Mouse (Mus musculus) spleen, adult 2 months (tissue): ENCODE results near the gene Cebpzos. TPM values are rescaled to one million over a fixed set of nuclear protein-coding genes. Genes with fewer than 3 reads are reported as not detected.

Experiments
- DNase-seq, 2 experiments: peaks; one replicate each; pipeline versions ENCODE4 v3.0.0 to v3.0.0-alpha.2; 2012 to 2021; ENCODE audit warnings: low spot score in 2 of 2, low read depth in 1 of 2
- H3K27ac ChIP-seq: fragments of 200-500 bp; 2 replicates; pipeline ENCODE4 v1.5.1; 2012; ENCODE audit warnings: low read length, inconsistent platforms; ENCODE audit not compliant: insufficient read depth
- H3K27me3 ChIP-seq: fragments of 200-500 bp; 2 replicates; pipeline ENCODE4 v1.6.1; 2012; ENCODE audit warnings: mild to moderate bottlenecking, moderate library complexity, low read length, inconsistent platforms; ENCODE audit not compliant: control insufficient read depth, insufficient read depth
- H3K36me3 ChIP-seq: fragments of 200-500 bp; 2 replicates; pipeline ENCODE4 v1.6.1; 2012; ENCODE audit warnings: mild to moderate bottlenecking, low read length, inconsistent platforms; ENCODE audit not compliant: control insufficient read depth, insufficient read depth
- H3K4me1 ChIP-seq: fragments of 200-500 bp; 2 replicates; pipeline ENCODE4 v1.6.1; 2011; ENCODE audit warnings: inconsistent platforms; ENCODE audit not compliant: control insufficient read depth, insufficient read depth, insufficient read length
- H3K4me3 ChIP-seq: fragments of 200-500 bp; 2 replicates; pipeline ENCODE4 v1.5.1; 2011; ENCODE audit warnings: mild to moderate bottlenecking, inconsistent platforms; ENCODE audit not compliant: insufficient read depth, insufficient read length; ENCODE audit errors: extremely low read depth
- CTCF ChIP-seq: fragments of 200-500 bp; IDR thresholded peaks from 2 replicates; pipeline ENCODE4 v1.5.1; 2011; ENCODE audit warnings: mild to moderate bottlenecking, inconsistent platforms; ENCODE audit not compliant: insufficient read depth, insufficient read length, insufficient replicate concordance; ENCODE audit errors: extremely low read depth
- POLR2A ChIP-seq: fragments of 200-500 bp; IDR thresholded peaks from 2 replicates; pipeline ENCODE4 v1.6.1; 2011; ENCODE audit warnings: low read depth, low read length, inconsistent platforms
- WGBS: fragments of 180-500 bp; shearing (Covaris S2); methylation state at CpG from one replicate; pipeline ENCODE4 v1.1.7; 2018; 5-methylcytosine and 5-hydroxymethylcytosine counted together
- polyA plus RNA-seq: library from polyadenylated mRNA; depleted of rRNA; stranded (reverse); fragments of >200 nt; gene quantifications from 2 replicates; pipeline ENCODE4 v1.2.3, GENCODE M21; 2012; rRNA removed

Gene Cebpzos
- polyA plus RNA-seq, 1 experiment = 2.4 TPM

DNA sequence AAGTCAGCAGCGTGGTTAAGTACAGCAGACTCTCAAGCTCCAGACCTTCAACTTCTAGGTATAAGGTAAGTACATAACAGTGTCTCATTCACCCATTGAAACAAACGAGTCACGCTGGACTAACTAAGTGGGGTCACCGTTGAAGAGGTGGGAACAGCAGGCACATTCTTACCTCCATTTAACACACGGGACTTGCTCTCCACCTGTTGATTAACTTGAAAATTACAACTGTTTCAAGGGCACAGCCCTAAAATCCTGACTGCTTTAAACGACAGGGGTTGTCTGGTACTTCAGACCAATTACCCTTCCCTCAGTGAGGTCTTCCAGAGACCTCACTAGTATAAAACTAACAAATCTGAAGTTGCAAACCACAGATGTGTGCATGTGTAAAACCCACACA is 43.2 kb downstream of the Cebpzos start:
- no peaks in the 10 kb centered on the region for H3K27me3 ChIP-seq
- H3K36me3 ChIP-seq = peaks cover 7% of the 10 kb centered on the region; the same call in 1 of the 2 replicates
- H3K27ac ChIP-seq = no peak overlapping the region
- TF ChIP-seq CTCF (no peak), POLR2A (no peak)
- H3K4me3 ChIP-seq = no peak overlapping the region
- 82% methylated on average over 6 of the region's 6 CpGs for WGBS
- DNase-seq = no peak
- no peaks in the 10 kb centered on the region for H3K4me1 ChIP-seq

DNA sequence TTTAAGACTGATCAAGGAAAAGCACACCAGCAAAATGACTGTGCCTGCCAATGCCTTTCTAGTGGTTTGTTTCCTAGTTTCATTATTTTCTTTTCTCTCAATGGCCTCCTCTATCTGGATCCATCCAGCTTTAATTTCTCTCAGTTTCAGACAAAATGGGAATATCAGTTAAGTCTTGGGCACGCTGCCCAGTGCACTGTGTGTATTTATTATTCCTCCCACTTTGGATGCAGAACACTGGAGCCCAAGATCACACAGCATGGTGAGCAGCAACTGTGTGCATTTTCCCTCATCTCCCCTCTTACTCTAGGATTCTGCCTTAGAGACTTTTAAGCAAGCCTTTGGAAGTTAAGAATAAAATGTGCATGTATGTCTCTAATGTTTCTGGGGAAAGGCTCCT is 48.1 kb downstream of the Cebpzos start:
- H3K36me3 ChIP-seq = peaks cover 9% of the 10 kb centered on the region; the same call in 1 of the 2 replicates
- WGBS = 100% methylated on average over 1 of the region's 1 CpGs
- no peaks in the 10 kb centered on the region for H3K4me1 ChIP-seq
- no peak overlapping the region for H3K27ac ChIP-seq
- no peak for DNase-seq
- no peak for TF ChIP-seq POLR2A
- TF ChIP-seq CTCF = no peak
- H3K27me3 ChIP-seq = no peaks in the 10 kb centered on the region
- H3K4me3 ChIP-seq = no peak overlapping the region

DNA sequence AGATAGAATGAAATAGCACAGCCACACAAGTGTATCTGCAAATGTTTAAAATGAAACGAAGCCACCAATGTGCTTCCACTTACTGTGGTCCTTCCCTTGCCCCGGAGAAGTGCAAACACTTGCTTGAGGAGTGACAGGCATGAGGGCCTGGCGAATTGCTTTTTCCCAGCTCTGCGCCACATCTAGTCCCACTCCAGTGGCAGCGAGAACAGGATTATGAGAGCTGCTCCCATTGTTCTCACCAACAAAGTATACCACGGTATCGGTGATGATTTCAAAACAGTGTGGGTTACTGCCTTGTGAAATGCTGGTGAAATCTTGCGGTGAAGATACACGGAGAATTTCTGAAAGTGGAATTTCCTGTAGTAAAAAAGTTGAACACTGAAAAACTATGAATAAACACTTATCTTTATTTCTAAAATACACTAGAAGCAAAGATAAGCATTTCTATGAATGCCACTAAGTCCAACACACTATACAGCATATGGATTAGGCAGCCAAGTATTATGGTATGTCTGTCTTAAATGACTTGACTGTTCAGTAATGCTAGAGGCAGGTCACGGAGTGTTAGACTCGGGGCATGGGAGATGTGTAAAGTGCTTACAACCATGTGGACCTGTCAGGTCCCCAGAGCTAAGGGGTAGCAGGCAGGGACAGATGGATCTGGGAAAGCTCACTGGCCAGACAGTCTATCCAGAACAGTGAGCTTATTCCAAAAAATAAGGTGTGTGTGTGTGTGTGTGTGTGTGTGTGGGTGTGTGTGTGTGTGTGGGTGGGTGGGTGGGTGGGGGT is 50.0 kb downstream of the Cebpzos start:
- Histone ChIP-seq H3K27me3 (no peaks in the 10 kb centered on the region), H3K4me1 (no peaks in the 10 kb centered on the region), H3K27ac (no peak overlapping the region), H3K36me3 (peaks cover 12% of the 10 kb centered on the region), H3K4me3 (no peak overlapping the region)
- TF ChIP-seq CTCF (no peak), POLR2A (no peak)
- DNase-seq = no peak
- WGBS = 90% methylated on average over 11 of the region's 11 CpGs

DNA sequence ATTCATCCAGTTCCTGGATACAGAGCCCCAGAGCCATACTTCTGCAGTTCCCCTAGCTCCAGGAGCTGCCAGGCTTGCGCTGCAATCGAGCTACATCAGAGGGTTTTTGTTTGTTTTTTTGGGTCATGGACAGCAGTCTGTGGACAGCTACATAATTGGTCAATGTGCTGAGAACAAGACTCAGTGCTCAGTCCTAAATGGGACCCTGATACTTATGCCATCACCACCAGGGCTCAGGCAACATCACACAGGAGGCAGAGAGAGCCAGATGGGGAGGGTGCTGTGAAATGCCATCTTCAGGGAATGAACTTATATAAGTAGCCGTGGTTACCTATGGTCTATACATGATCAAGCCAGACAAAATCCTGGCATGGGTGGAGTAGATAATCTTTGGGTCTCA is 52.2 kb downstream of the Cebpzos start:
- TF ChIP-seq CTCF (no peak), POLR2A (no peak)

More for the DNA sequence above, 52.2 kb downstream of the Cebpzos start:
- no peak for DNase-seq
- peaks cover 15% of the 10 kb centered on the region for H3K36me3 ChIP-seq
- no peaks in the 10 kb centered on the region for H3K27me3 ChIP-seq
- 88% methylated on average over 3 of the region's 3 CpGs for WGBS
- no peak overlapping the region for H3K4me3 ChIP-seq
- H3K4me1 ChIP-seq = no peaks in the 10 kb centered on the region
- no peak overlapping the region for H3K27ac ChIP-seq

Other genes with a start within 250 kb of the Cebpzos start
- 6.0 and 6.4 TPM in 2 replicates for gene Strn, start 179.3 kb upstream of the Cebpzos start, polyA plus RNA-seq
- 11.2 and 11.6 TPM in 2 replicates for gene Heatr5b, start 81.1 kb upstream of the Cebpzos start, polyA plus RNA-seq
- 6.2 and 8.9 TPM in 2 replicates for gene Gpatch11, start 80.9 kb upstream of the Cebpzos start, polyA plus RNA-seq
- 1.6 and 3.0 TPM in 2 replicates for gene Eif2ak2, start 33.9 kb upstream of the Cebpzos start, polyA plus RNA-seq
- gene Sult6b1, start 9.5 kb upstream of the Cebpzos start, polyA plus RNA-seq = not detected in 2 replicates
- gene Cebpz, start 20.6 kb downstream of the Cebpzos start, polyA plus RNA-seq = 3.9 and 6.3 TPM in 2 replicates
- 2.5 TPM in 2 replicates for gene Ndufaf7, start 20.6 kb downstream of the Cebpzos start, polyA plus RNA-seq
- 5.3 and 5.9 TPM in 2 replicates for gene Prkd3, start 104.3 kb downstream of the Cebpzos start, polyA plus RNA-seq
- 0.72 and 0.95 TPM in 2 replicates for gene Qpct, start 135.4 kb downstream of the Cebpzos start, polyA plus RNA-seq